Mouse (Mus musculus) midbrain, embryonic 15.5 days (tissue): ENCODE data around the gene Mipep. TPM values are rescaled to one million over a fixed set of nuclear protein-coding genes. Genes with fewer than 3 reads are reported as not detected.

Experiments used
- ATAC-seq: fragments of 200-750 bp; cut with Nextera tagmentation; replicated peaks from 2 replicates; pipeline ENCODE4 v1.8.0; 2017; ENCODE audit warnings: moderate TSS enrichment
- H3K27ac ChIP-seq: fragments of 300-500 bp; sonication (generic); 2 replicates; pipeline ENCODE4 v1.5.1; 2015; ENCODE audit warnings: mild to moderate bottlenecking, inconsistent platforms
- H3K27me3 ChIP-seq: fragments of 300-500 bp; sonication (generic); replicated peaks from 2 replicates; pipeline ENCODE4 v1.6.1; 2015; ENCODE audit warnings: inconsistent platforms
- H3K36me3 ChIP-seq: fragments of 300-500 bp; sonication (generic); replicated peaks from 2 replicates; pipeline ENCODE4 v1.6.1; 2015; ENCODE audit warnings: inconsistent platforms
- H3K4me1 ChIP-seq: fragments of 300-500 bp; sonication (generic); 2 replicates; pipeline ENCODE4 v1.6.1; 2015; ENCODE audit warnings: inconsistent platforms
- H3K4me2 ChIP-seq: fragments of 300-500 bp; sonication (generic); 2 replicates; pipeline ENCODE4 v1.6.1; 2015; ENCODE audit warnings: inconsistent platforms, mild to moderate bottlenecking, moderate library complexity
- H3K4me3 ChIP-seq: fragments of 300-500 bp; sonication (generic); 2 replicates; pipeline ENCODE4 v1.5.1; 2015; ENCODE audit warnings: mild to moderate bottlenecking, inconsistent platforms
- H3K9ac ChIP-seq: fragments of 300-500 bp; sonication (generic); 2 replicates; pipeline ENCODE4 v1.6.1; 2015; ENCODE audit warnings: mild to moderate bottlenecking, inconsistent platforms
- H3K9me3 ChIP-seq: fragments of 300-500 bp; sonication (generic); 2 replicates; pipeline ENCODE4 v1.6.1; 2016; ENCODE audit warnings: inconsistent platforms
- WGBS: fragments of 180-500 bp; shearing (Covaris S2); methylation state at CpG from one replicate; pipeline ENCODE4 v1.1.7; 2015; ENCODE audit warnings: mixed read lengths; 5-methylcytosine and 5-hydroxymethylcytosine counted together
- polyA plus RNA-seq: library from polyadenylated mRNA; unstranded; fragments of >200 nt; fragmentation: Nextera tagmentation; extraction: Ambion mirVana; gene quantifications from 2 replicates; pipeline ENCODE4 v1.2.1, GENCODE M21; 2015

The Mipep gene
- polyA plus RNA-seq, 1 experiment from 2014 or later, result 20.5 TPM

DNA sequence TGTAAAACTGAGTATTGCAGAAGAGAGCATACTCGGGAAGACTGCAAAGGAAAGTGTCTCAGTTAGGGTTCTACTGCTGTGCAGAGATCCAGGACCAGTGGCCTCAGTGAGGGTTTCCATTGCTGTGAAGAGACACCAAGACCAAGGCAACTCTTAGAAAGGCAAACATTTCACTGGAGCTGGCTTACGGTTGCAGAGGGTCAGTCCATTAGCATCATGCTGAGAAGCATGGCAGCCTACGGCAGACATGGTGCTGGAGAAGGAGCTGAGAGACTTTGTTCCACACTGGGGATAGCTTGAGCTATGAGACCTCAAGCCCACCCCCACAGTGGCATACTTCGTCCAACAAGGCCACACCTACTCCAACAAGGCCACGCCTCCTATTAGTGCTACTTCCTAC, 67.3 kb downstream of the Mipep start:
- no peak for ATAC-seq
- no peak overlapping the region for H3K4me3 ChIP-seq
- 92% methylated on average over 5 of the region's 5 CpGs for WGBS
- no peak overlapping the region for H3K4me2 ChIP-seq
- no peaks in the 10 kb centered on the region for H3K9me3 ChIP-seq
- H3K27me3 ChIP-seq, result no peaks in the 10 kb centered on the region
- H3K27ac ChIP-seq, result no peak overlapping the region
- H3K36me3 ChIP-seq, result 0 out of 2 replicates have a peak, but pooled peaks cover 7% of the 10 kb centered on the region
- no peaks in the 10 kb centered on the region for H3K4me1 ChIP-seq
- H3K9ac ChIP-seq, result no peak overlapping the region

DNA sequence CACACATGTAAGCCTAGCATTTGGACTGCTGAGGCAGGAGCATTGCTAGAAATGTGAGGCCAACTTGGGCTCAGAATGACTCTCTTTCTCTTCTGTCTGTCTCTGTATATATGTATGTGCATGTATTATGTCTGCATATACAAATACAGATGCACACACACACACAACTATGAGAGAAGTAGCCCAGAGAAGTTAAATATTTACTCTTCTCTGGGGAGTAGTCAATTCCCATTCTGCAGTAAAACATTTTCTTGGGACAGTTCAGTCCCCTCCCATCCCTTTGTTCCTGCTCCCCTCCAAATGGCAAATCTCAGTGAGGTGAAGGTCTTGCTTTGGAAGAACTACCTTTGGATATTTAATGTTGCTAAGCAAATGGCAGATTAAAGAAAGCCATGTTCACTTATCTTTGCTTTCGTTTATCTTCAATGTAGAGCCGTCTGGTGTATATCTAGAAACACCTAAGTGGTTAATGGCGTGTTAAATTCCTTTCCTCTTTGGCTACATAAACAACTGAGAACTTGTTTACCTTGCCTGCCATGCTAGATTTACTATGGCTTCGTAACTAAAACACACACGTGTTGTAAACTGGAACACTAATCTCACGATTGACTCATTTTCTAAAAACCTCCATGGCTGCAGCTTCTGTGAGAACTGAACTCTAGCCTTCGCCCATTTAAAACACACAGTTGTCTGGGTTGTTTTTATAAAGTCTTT, 72.0 kb downstream of the Mipep start:
- no peak overlapping the region for H3K27ac ChIP-seq
- no peak overlapping the region for H3K4me2 ChIP-seq
- 0 out of 2 replicates have a peak, but pooled peaks cover 6% of the 10 kb centered on the region for H3K36me3 ChIP-seq
- H3K4me1 ChIP-seq, result no peaks in the 10 kb centered on the region
- 88% methylated on average over 7 of the region's 7 CpGs for WGBS
- no peak for ATAC-seq
- no peaks in the 10 kb centered on the region for H3K9me3 ChIP-seq
- no peak overlapping the region for H3K4me3 ChIP-seq
- no peaks in the 10 kb centered on the region for H3K27me3 ChIP-seq
- no peak overlapping the region for H3K9ac ChIP-seq

DNA sequence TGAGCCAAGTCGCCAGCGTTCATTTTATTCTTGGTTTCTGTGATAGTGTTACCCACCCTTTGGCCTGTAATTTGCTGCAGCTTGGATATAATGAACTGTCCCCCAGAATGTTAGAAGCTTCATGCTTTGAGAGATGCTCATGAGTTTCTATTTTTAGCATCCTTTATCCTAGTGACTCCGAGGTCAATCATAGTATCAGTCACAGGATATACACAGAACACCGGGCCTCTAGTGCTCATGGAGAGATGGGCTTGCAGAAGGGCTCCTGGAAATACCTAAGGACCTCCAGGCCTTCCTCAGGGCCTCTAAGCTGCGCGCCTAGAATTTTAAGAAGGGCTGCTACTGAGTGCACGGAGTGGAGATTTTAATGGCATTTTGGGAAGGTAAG, 72.5 kb downstream of the Mipep start:
- WGBS, result 82% methylated on average over 7 of the region's 7 CpGs
- Histone ChIP-seq H3K4me3 (no peak overlapping the region), H3K4me2 (no peak overlapping the region), H3K9me3 (no peaks in the 10 kb centered on the region), H3K27ac (no peak overlapping the region), H3K9ac (no peak overlapping the region), H3K36me3 (0 out of 2 replicates have a peak, but pooled peaks cover under 1% of the 10 kb centered on the region), H3K27me3 (no peaks in the 10 kb centered on the region), H3K4me1 (no peaks in the 10 kb centered on the region)
- no peak for ATAC-seq

DNA sequence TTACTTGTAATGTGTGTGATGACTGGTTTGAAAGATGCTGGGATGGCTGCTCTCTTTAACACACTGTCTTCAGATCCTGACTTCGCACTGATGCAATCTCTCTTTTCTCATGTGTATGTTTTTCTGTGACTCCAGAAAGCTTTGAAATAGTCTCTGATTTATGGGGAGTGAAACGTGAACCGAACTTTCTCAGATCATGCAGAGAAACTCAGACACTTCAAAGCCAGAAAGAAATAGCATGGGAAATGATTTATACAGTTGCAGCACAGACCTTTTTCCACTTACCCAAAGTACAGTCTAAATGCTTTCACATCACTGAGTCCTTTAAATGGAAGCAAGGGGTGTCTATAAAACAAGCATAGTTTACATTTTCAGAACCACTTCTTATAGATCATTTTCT, 79.0 kb downstream of the Mipep start:
- Histone ChIP-seq H3K9ac (no peak overlapping the region), H3K36me3 (no peaks in the 10 kb centered on the region), H3K4me3 (no peak overlapping the region), H3K27me3 (no peaks in the 10 kb centered on the region), H3K4me2 (no peak overlapping the region), H3K4me1 (no peaks in the 10 kb centered on the region), H3K9me3 (no peaks in the 10 kb centered on the region), H3K27ac (no peak overlapping the region)
- no peak for ATAC-seq
- WGBS, result 74% methylated on average over 3 of the region's 3 CpGs

DNA sequence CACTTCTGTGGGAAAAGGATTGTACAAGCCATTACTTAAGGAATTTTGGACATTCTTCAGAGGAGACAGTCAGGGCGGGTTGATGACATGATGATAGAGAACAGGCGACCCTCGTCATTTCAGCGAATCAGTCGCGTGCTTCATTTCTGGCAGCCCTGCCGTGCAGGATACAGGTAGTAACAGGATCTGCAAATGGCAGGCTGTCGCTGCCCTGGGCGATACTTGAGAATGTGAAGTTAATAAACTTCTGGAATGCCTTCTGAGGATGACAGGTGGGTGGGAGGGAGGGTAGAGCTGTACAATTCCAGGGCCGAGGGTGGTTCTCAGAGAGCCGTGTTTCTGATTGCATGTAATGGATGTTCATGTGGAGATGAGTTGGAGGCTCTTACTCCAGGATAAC, 82.0 kb downstream of the Mipep start:
- no peak overlapping the region for H3K27ac ChIP-seq
- no peak overlapping the region for H3K9ac ChIP-seq
- H3K36me3 ChIP-seq, result no peaks in the 10 kb centered on the region
- no peak for ATAC-seq
- H3K27me3 ChIP-seq, result no peaks in the 10 kb centered on the region
- no peaks in the 10 kb centered on the region for H3K9me3 ChIP-seq
- H3K4me3 ChIP-seq, result no peak overlapping the region
- H3K4me2 ChIP-seq, result no peak overlapping the region
- no peaks in the 10 kb centered on the region for H3K4me1 ChIP-seq
- 88% methylated on average over 11 of the region's 11 CpGs for WGBS

DNA sequence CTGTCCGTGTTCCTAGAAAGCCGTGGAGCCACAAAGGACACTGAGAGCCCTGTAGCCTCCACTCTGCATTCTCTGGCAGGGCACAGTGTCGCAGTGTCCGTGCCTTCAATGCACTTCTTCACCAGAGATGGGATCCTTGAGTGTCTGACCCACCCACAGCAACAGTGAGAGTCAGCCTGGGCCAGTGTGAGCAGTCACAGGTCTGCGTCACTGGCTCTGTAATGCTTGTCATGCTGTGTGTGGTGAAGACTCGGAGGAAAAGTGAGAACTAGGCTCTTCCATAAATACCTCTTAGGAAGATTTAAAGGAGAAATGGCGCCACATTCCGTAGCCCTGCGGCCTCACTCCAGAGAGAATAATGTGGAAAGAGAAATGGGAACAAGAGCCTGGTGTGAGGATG, 84.0 kb downstream of the Mipep start:
- no peak overlapping the region for H3K27ac ChIP-seq
- WGBS, result 48% methylated on average over 9 of the region's 9 CpGs
- H3K4me1 ChIP-seq, result no peaks in the 10 kb centered on the region
- ATAC-seq, result no peak
- H3K36me3 ChIP-seq, result no peaks in the 10 kb centered on the region
- no peaks in the 10 kb centered on the region for H3K27me3 ChIP-seq
- no peak overlapping the region for H3K4me2 ChIP-seq
- no peak overlapping the region for H3K4me3 ChIP-seq
- H3K9me3 ChIP-seq, result no peaks in the 10 kb centered on the region
- H3K9ac ChIP-seq, result no peak overlapping the region

DNA sequence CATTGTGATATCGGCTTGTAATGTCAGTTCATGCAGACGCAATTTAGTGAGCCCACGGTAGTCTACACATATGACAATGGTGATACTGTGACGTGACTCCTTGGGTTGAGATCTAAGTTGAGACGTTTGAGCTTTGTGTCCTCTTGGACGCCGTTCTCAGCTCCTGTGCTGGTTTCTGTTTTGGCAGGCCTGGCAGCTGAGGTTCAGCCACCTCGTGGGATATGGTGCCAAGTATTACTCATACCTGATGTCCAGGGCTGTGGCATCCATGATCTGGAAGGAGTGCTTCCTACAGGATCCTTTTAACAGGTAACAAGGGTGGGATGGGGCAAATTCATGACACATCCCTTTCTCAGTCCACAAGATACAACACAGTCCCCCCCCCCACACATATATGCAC, 87.5 kb downstream of the Mipep start:
- 95% methylated on average over 8 of the region's 8 CpGs for WGBS
- H3K9me3 ChIP-seq, result no peaks in the 10 kb centered on the region
- H3K27ac ChIP-seq, result no peak overlapping the region
- H3K4me2 ChIP-seq, result no peak overlapping the region
- H3K36me3 ChIP-seq, result no peaks in the 10 kb centered on the region
- no peak overlapping the region for H3K4me3 ChIP-seq
- no peak for ATAC-seq
- no peak overlapping the region for H3K9ac ChIP-seq
- no peaks in the 10 kb centered on the region for H3K4me1 ChIP-seq
- no peaks in the 10 kb centered on the region for H3K27me3 ChIP-seq

DNA sequence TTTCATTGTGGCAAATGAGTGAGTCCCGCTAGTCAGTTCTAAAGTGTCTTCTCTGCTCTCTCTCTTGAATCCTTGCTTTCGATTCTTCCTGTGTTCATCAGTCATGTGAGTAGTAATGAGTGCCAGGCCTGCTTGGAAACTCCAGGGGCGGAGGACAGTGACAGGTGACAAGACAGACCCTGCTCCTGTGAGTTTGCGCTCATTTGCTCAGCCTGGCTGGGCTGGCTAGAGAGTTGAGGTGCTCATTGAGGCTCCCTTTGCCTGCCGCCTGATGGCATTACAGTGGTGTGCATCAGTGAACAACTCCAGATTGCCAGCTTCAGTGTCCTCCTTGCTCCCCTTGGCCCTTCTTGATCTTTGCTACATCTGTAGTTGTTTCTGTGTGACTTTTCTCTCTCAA, 97.7 kb downstream of the Mipep start:
- WGBS, result 96% methylated on average over 5 of the region's 5 CpGs
- ATAC-seq, result no peak
- no peak overlapping the region for H3K4me3 ChIP-seq
- no peak overlapping the region for H3K9ac ChIP-seq
- H3K4me1 ChIP-seq, result no peaks in the 10 kb centered on the region
- no peaks in the 10 kb centered on the region for H3K9me3 ChIP-seq
- H3K27me3 ChIP-seq, result no peaks in the 10 kb centered on the region
- H3K4me2 ChIP-seq, result no peak overlapping the region
- no peak overlapping the region for H3K27ac ChIP-seq
- H3K36me3 ChIP-seq, result no peaks in the 10 kb centered on the region

DNA sequence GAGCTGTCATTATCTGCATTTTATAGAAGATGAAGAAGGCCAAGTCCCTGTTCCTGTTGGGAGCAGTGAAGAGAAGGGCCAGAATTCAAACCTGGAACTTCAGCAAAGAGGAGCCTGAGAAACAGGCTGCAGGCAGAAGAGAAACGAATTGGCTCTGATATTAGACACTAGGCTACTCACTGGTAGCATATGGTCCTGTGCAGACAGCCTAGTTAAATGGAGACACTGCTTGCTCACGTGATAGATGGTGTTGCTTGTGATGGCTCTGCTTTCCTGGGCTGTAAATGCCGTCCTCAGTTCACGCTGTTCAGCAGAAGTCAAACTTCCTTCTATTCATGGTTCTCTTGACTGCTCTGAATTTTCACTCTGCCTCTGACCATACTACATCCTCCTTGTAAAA, 98.3 kb downstream of the Mipep start:
- H3K27ac ChIP-seq, result no peak overlapping the region
- H3K4me1 ChIP-seq, result no peaks in the 10 kb centered on the region
- H3K27me3 ChIP-seq, result no peaks in the 10 kb centered on the region
- H3K4me3 ChIP-seq, result no peak overlapping the region
- H3K36me3 ChIP-seq, result no peaks in the 10 kb centered on the region
- no peaks in the 10 kb centered on the region for H3K9me3 ChIP-seq
- H3K9ac ChIP-seq, result no peak overlapping the region
- 90% methylated on average over 4 of the region's 4 CpGs for WGBS
- H3K4me2 ChIP-seq, result no peak overlapping the region
- ATAC-seq, result no peak

DNA sequence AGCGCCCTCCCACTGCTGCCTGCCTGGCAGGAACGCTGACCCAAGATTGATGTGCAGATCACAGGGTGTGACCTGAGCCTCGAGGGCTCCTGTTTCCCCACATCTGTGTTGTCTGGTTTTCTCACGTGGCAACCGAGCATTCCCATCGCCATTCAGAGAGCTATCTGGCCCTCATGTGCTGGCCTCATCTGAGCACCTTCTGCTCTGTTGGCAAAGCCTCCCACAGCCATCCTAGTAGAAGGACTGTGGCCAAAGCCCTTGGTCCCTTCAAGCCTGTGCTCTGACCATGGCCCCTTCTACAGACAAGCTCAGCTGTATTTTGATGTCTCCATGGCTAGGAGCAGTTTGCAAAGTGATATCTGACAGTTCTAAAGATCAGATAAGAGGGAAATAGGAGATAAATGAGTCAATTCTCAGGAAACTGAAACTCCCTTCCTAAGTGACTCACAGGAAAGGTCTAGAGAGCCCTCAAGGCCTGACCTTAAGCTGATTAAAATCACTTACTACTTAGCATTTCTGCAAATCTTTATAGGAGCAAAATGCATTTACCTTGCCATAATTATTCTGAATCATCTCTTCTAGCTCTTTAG, 101.1 kb downstream of the Mipep start:
- WGBS, result 85% methylated on average over 6 of the region's 6 CpGs
- ATAC-seq, result no peak
- Histone ChIP-seq H3K27ac (no peak overlapping the region), H3K9me3 (no peaks in the 10 kb centered on the region), H3K4me3 (no peak overlapping the region), H3K36me3 (no peaks in the 10 kb centered on the region), H3K4me2 (no peak overlapping the region), H3K9ac (no peak overlapping the region), H3K27me3 (no peaks in the 10 kb centered on the region), H3K4me1 (no peaks in the 10 kb centered on the region)

DNA sequence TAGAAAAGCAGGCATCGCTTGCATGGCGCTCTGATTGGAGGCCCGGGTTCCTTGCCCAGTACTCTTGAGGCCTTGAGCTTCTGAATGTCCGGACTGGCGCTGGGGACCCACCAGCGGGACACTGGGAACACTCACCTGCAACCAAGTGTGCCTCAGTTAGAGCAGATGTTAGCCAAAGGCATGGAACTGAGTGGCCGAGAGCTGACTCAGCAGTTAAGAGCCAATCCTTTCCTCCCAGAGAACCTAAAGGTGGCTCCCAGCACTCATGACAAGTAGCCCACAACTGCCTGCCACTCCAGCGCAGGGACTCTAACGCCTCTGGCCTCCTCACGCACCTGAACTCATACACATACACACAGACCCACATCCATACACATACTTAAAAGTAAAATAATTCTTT, 109.5 kb downstream of the Mipep start:
- Histone ChIP-seq H3K9me3 (no peaks in the 10 kb centered on the region), H3K27me3 (no peaks in the 10 kb centered on the region), H3K4me3 (no peak overlapping the region), H3K27ac (no peak overlapping the region), H3K4me1 (no peaks in the 10 kb centered on the region), H3K4me2 (no peak overlapping the region), H3K36me3 (no peaks in the 10 kb centered on the region), H3K9ac (no peak overlapping the region)
- WGBS, result 94% methylated on average over 10 of the region's 10 CpGs
- ATAC-seq, result no peak

DNA sequence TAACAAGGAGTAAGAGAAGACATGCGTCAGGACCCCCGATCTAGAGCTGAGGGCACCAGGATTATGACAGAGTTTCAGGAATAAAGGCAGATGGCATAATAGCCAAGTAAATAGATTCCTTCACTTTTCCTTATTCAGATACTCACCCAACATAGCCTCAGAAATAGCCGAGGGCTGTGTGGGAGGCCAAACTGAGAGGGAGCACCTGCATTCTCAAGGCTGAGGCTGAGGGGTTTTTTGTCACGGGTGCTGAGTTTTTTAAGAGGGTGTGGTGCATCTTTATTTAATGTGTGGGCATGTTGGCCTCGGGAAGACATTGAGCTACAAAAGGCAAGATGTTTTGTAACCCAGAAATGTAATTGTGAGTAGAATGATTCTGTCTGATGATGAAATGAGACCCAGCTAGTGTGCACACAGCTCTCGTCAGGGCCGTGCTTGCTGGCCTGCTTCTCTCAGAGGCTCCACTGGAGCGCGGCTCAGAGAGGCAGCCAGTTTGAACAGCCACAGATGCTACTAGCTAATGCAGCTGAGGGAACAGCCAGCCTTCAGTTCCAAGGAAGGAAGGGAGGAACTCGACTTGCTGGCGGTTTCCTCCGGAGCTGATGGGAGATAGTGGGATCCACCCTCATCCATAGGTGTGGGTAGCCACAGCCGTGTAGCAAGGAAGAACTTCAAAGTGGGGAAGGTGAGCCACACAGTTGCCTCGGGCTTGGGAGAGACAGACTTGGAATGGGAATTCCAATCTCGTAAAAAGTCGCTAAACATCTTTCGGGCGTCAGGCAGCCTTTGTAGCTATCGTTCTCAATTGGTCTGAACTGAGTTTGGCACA, 111.0 kb downstream of the Mipep start:
- 68% methylated on average over 19 of the region's 19 CpGs for WGBS
- Histone ChIP-seq H3K36me3 (no peaks in the 10 kb centered on the region), H3K9ac (no peak overlapping the region), H3K27ac (no peak overlapping the region), H3K4me3 (no peak overlapping the region), H3K27me3 (no peaks in the 10 kb centered on the region), H3K4me1 (no peaks in the 10 kb centered on the region), H3K4me2 (no peak overlapping the region), H3K9me3 (no peaks in the 10 kb centered on the region)
- ATAC-seq, result no peak
